Mouse (Mus musculus) hindbrain, embryonic 12.5 days (tissue): ENCODE measurements around the gene Noc3l. TPM values are rescaled to one million over a fixed set of nuclear protein-coding genes. Genes with fewer than 3 reads are reported as not detected.

Source experiments
- ATAC-seq: fragments of 200-750 bp; cut with Nextera tagmentation; 2 replicates; pipeline ENCODE4 v1.8.0; 2017; ENCODE audit warnings: moderate TSS enrichment; ENCODE audit not compliant: low FRiP score
- H3K27ac ChIP-seq: fragments of 300-500 bp; sonication (generic); 2 replicates; pipeline ENCODE4 v1.5.1; 2016; ENCODE audit warnings: mild to moderate bottlenecking
- H3K27me3 ChIP-seq: fragments of 300-500 bp; sonication (generic); 2 replicates; pipeline ENCODE4 v1.6.1; 2016; ENCODE audit warnings: mild to moderate bottlenecking
- H3K36me3 ChIP-seq: fragments of 300-500 bp; sonication (generic); 2 replicates; pipeline ENCODE4 v1.6.1; 2016; ENCODE audit warnings: mild to moderate bottlenecking
- H3K4me1 ChIP-seq: fragments of 300-500 bp; sonication (generic); 2 replicates; pipeline ENCODE4 v1.6.1; 2016
- H3K4me2 ChIP-seq: fragments of 300-500 bp; sonication (generic); replicated peaks from 2 replicates; pipeline ENCODE4 v1.6.1; 2016; ENCODE audit warnings: mild to moderate bottlenecking
- H3K4me3 ChIP-seq: fragments of 300-500 bp; sonication (generic); 2 replicates; pipeline ENCODE4 v1.5.1; 2016; ENCODE audit warnings: mild to moderate bottlenecking
- H3K9ac ChIP-seq: fragments of 300-500 bp; sonication (generic); 2 replicates; pipeline ENCODE4 v1.6.1; 2016; ENCODE audit warnings: mild to moderate bottlenecking, moderate library complexity
- H3K9me3 ChIP-seq: fragments of 300-500 bp; sonication (generic); replicated peaks from 2 replicates; pipeline ENCODE4 v1.6.1; 2016; ENCODE audit warnings: mild to moderate bottlenecking
- WGBS: fragments of 180-500 bp; shearing (Covaris S2); methylation state at CpG from one replicate; pipeline ENCODE4 v1.1.7; 2016; 5-methylcytosine and 5-hydroxymethylcytosine counted together
- polyA plus RNA-seq: library from polyadenylated mRNA; unstranded; fragments of >200 nt; fragmentation: Nextera tagmentation; extraction: Ambion mirVana; gene quantifications from 2 replicates; pipeline ENCODE4 v1.2.1, GENCODE M21; 2016

Noc3l gene
- polyA plus RNA-seq, 1 experiment from 2014 or later = 9.6 TPM

- no peak overlapping the region for H3K4me3 ChIP-seq
- WGBS = 96% methylated on average over 6 of the region's 6 CpGs
- no peak for ATAC-seq
- H3K9me3 ChIP-seq = no peaks in the 10 kb centered on the region
- H3K27ac ChIP-seq = no peak overlapping the region
- H3K9ac ChIP-seq = no peak overlapping the region
- H3K4me2 ChIP-seq = no peak overlapping the region
- no peaks in the 10 kb centered on the region for H3K4me1 ChIP-seq
- H3K36me3 ChIP-seq = peaks cover 84% of the 10 kb centered on the region
- no peaks in the 10 kb centered on the region for H3K27me3 ChIP-seq
Measured at GRCm38 (mm10) chr19:38798801-38799200, 20.2 kb downstream of the Noc3l start.

DNA sequence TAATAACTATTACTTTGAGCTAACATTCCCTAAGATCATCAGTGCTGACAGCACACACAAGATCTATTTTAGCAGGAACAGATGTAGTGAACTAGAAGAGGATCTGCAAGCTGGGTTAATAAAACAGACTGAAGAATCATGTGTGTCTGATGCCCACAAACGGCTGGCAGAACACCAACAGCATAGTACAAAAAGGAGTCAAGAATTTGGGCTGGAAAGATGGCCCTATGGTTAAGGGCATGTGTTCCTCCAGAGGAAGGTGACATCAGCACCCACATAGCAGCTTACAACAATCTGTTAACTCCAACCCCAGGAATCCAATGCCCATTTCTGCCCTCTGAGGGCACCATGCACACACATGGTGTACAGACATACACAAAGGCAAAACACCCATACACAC is 20.7 kb downstream of the Noc3l start:
- Histone ChIP-seq H3K27me3 (no peaks in the 10 kb centered on the region), H3K36me3 (peaks cover 84% of the 10 kb centered on the region), H3K27ac (no peak overlapping the region), H3K4me3 (no peak overlapping the region), H3K9me3 (no peaks in the 10 kb centered on the region), H3K4me1 (no peaks in the 10 kb centered on the region), H3K9ac (no peak overlapping the region), H3K4me2 (no peak overlapping the region)
- ATAC-seq = no peak
- WGBS = 82% methylated on average over 1 of the region's 1 CpGs

- Histone ChIP-seq H3K27me3 (no peaks in the 10 kb centered on the region), H3K9me3 (no peaks in the 10 kb centered on the region), H3K4me3 (no peak overlapping the region), H3K4me1 (no peaks in the 10 kb centered on the region), H3K9ac (no peak overlapping the region), H3K36me3 (peaks cover 81% of the 10 kb centered on the region), H3K27ac (no peak overlapping the region), H3K4me2 (no peak overlapping the region)
- ATAC-seq = no peak
- 86% methylated on average over 5 of the region's 5 CpGs for WGBS
Measured at GRCm38 (mm10) chr19:38796546-38796945, 22.5 kb downstream of the Noc3l start.

DNA sequence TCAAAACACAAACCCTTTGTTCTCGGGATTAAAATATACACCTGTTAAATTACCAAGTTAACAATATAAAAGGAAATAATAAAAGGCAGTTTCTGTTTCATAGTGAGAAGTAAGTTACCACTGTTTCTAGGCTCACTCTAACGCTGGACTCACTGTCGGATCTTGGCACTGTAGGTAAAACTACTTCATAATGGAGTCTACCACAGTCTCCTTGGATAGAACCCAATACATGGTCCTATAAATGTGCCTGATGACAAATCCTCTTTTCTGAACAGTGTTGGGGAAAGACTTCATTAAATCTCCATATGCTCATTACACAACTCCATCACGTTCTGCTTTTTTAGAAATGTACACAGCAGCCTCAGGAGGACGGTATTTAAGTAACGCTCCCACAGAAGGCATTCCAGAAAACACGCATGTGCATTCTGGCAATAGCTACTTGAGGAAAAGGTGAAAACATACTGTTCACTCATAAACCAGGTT is 25.4 kb downstream of the Noc3l start:
- H3K27me3 ChIP-seq = no peaks in the 10 kb centered on the region
- no peaks in the 10 kb centered on the region for H3K9me3 ChIP-seq
- H3K4me2 ChIP-seq = no peak overlapping the region
- H3K27ac ChIP-seq = no peak overlapping the region
- H3K4me1 ChIP-seq = no peaks in the 10 kb centered on the region
- no peak overlapping the region for H3K9ac ChIP-seq
- H3K4me3 ChIP-seq = no peak overlapping the region
- WGBS = 95% methylated on average over 7 of the region's 7 CpGs
- H3K36me3 ChIP-seq = peaks cover 87% of the 10 kb centered on the region
- no peak for ATAC-seq

DNA sequence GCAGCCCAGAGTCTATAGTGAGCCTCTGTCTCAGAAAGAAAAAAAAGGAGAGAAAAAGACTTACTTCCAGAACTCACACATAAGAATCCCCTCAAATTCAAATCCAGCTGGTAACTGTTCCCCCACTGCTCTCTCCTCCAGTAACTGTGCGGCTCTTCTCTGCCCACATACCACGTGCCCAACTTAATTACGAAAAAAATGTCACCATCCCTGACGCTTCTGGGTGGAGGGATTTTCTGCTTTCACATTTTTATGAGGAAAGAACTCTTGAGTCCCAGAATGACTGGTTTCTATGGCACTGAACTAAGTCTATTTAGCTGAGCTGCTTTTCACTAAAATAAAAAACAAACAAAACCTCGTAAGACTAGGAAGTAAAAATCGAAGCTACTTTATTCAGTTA is 31.3 kb downstream of the Noc3l start:
- no peaks in the 10 kb centered on the region for H3K27me3 ChIP-seq
- no peak overlapping the region for H3K9ac ChIP-seq
- H3K9me3 ChIP-seq = no peaks in the 10 kb centered on the region
- H3K4me2 ChIP-seq = no peak overlapping the region
- H3K36me3 ChIP-seq = peaks cover 40% of the 10 kb centered on the region
- no peak overlapping the region for H3K27ac ChIP-seq
- H3K4me1 ChIP-seq = no peaks in the 10 kb centered on the region
- ATAC-seq = no peak
- 88% methylated on average over 6 of the region's 6 CpGs for WGBS
- H3K4me3 ChIP-seq = no peak overlapping the region

DNA sequence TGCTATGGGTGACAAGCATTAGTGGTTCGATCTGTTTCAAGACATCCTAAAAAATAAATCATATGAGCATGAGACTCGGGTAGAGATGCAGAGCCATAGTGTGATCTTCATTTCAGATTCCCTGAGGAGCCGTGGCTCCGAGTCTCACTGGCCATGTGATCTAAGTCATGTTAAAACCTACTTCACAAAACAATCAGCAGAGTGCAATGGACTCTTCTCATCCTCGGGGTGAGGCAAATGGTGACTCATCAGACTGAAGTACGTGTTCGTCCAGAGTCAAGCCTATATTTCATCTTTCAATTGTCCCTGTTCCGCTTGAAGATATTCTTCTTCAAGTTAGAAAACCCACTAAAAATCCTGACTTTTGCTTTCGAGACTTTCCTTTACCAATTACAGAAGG is 35.5 kb downstream of the Noc3l start:
- ATAC-seq = no peak
- Histone ChIP-seq H3K27me3 (no peaks in the 10 kb centered on the region), H3K4me3 (no peak overlapping the region), H3K4me2 (no peak overlapping the region), H3K4me1 (no peaks in the 10 kb centered on the region), H3K9ac (no peak overlapping the region), H3K36me3 (peaks cover 5% of the 10 kb centered on the region), H3K9me3 (no peaks in the 10 kb centered on the region), H3K27ac (no peak overlapping the region)
- 91% methylated on average over 9 of the region's 9 CpGs for WGBS

DNA sequence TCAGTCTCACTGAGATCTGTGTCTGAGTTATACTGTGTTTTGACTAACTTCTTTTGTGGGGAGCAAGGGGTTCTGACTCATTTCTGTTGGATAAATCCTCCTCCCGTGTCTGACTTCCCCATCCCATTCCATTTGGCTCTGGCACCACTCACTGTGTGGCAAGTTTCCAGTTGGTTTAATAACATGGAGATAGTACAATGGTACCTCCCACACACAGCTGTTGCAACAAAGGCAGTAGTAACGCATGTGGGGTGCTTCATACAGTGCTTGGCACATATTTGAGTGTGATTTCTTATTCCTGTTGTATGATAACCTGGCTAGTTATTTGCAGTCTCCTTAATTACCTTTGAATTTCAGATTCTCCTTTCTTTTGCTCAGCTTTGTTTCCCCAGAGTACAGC is 40.2 kb downstream of the Noc3l start:
- no peak overlapping the region for H3K4me2 ChIP-seq
- H3K9ac ChIP-seq = no peak overlapping the region
- H3K27me3 ChIP-seq = no peaks in the 10 kb centered on the region
- no peaks in the 10 kb centered on the region for H3K4me1 ChIP-seq
- H3K27ac ChIP-seq = no peak overlapping the region
- H3K9me3 ChIP-seq = no peaks in the 10 kb centered on the region
- no peak overlapping the region for H3K4me3 ChIP-seq
- no peak for ATAC-seq
- WGBS = 82% methylated on average over 2 of the region's 2 CpGs
- no peaks in the 10 kb centered on the region; the same call in 1 of the 2 replicates for H3K36me3 ChIP-seq

GRCm38 (mm10) chr19:38775548-38775947 is 43.5 kb downstream of the Noc3l start:
- ATAC-seq = no peak
- Histone ChIP-seq H3K36me3 (no peaks in the 10 kb centered on the region), H3K27ac (no peak overlapping the region), H3K4me1 (no peaks in the 10 kb centered on the region), H3K9me3 (no peaks in the 10 kb centered on the region), H3K4me3 (no peak overlapping the region), H3K9ac (no peak overlapping the region), H3K4me2 (no peak overlapping the region), H3K27me3 (no peaks in the 10 kb centered on the region)
- 61% methylated on average over 4 of the region's 4 CpGs for WGBS

DNA sequence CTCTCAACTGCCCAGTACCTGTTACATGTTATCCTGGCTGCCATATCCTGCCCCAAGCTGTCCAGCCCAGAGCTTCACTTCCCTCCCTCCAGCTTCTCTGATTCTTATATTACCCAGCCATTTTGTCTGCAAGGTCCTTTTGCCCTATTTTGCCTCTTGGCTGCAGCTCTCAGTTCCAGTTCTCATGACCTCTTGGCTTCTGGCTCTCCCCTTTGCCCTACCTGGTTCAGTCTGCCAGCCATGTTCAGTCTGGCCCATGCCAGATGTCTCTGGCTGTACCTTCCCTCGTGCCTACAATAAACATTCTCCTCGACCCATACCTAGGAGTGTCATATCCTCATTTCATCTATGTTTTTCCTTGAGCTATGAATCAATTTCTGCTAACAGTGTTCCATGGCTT is 52.7 kb downstream of the Noc3l start:
- Histone ChIP-seq H3K9me3 (no peaks in the 10 kb centered on the region), H3K27ac (no peak overlapping the region), H3K9ac (no peak overlapping the region), H3K36me3 (no peaks in the 10 kb centered on the region), H3K4me3 (no peak overlapping the region), H3K27me3 (no peaks in the 10 kb centered on the region), H3K4me2 (no peak overlapping the region), H3K4me1 (no peaks in the 10 kb centered on the region)
- WGBS = 89% methylated on average over 2 of the region's 2 CpGs
- no peak for ATAC-seq

- Histone ChIP-seq H3K27ac (no peak overlapping the region), H3K4me1 (no peaks in the 10 kb centered on the region), H3K4me3 (no peak overlapping the region), H3K36me3 (no peaks in the 10 kb centered on the region), H3K27me3 (no peaks in the 10 kb centered on the region), H3K9ac (no peak overlapping the region), H3K9me3 (no peaks in the 10 kb centered on the region), H3K4me2 (no peak overlapping the region)
- WGBS = 86% methylated on average over 3 of the region's 3 CpGs
- ATAC-seq = no peak
Measured at GRCm38 (mm10) chr19:38760441-38760840, 58.6 kb downstream of the Noc3l start.

GRCm38 (mm10) chr19:38758685-38759472 is 60.2 kb downstream of the Noc3l start:
- no peaks in the 10 kb centered on the region for H3K36me3 ChIP-seq
- no peak overlapping the region for H3K9ac ChIP-seq
- H3K4me1 ChIP-seq = no peaks in the 10 kb centered on the region
- no peaks in the 10 kb centered on the region for H3K27me3 ChIP-seq
- no peak overlapping the region for H3K4me3 ChIP-seq
- H3K4me2 ChIP-seq = no peak overlapping the region
- no peak overlapping the region for H3K27ac ChIP-seq
- no peaks in the 10 kb centered on the region for H3K9me3 ChIP-seq
- no peak for ATAC-seq
- WGBS = 83% methylated on average over 7 of the region's 7 CpGs

DNA sequence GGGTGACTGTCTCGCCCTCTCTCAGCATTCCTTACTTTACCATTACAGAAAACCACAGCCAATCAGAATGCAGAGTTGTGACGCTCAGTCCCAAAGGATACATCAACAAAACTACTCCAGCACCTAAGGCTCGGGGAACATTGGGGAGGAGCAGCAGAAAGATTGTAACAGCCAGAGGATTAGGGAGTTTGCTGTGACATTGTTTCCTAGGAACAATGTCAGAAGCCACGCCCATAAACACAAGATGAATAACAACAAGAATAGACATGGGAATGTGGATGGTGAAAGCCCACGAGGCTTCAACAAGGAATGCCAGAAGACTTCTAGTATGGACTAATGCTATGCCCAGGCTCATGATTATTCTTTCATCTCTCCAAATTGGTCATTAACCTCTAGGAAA is 61.0 kb downstream of the Noc3l start:
- no peak overlapping the region for H3K27ac ChIP-seq
- ATAC-seq = no peak
- H3K27me3 ChIP-seq = no peaks in the 10 kb centered on the region
- no peak overlapping the region for H3K9ac ChIP-seq
- WGBS = 61% methylated on average over 5 of the region's 5 CpGs
- no peaks in the 10 kb centered on the region for H3K4me1 ChIP-seq
- H3K36me3 ChIP-seq = no peaks in the 10 kb centered on the region
- H3K4me2 ChIP-seq = no peak overlapping the region
- no peak overlapping the region for H3K4me3 ChIP-seq
- no peaks in the 10 kb centered on the region for H3K9me3 ChIP-seq

DNA sequence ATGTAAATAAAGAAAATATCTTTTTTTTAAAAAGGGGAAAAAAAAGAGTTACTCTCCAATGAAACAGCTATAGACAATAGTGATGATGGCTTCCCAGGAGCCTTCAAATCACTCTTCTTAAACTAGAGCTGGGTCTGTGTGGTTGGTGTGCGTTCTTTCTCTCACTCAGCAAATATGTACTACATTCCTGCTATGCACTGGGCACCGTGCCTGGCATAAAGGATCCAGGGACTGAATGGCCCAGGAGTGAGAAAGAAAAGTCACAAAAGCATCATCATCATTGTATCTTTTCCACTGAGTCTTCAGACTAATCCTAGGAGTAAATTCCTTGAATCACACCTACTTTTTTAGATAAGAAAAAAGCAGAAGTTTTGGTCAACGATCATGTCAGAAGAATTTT is 61.9 kb downstream of the Noc3l start:
- WGBS = 85% methylated on average over 3 of the region's 3 CpGs
- no peak overlapping the region for H3K27ac ChIP-seq

More for the DNA sequence above, 61.9 kb downstream of the Noc3l start:
- H3K4me3 ChIP-seq = no peak overlapping the region
- H3K4me2 ChIP-seq = no peak overlapping the region
- no peaks in the 10 kb centered on the region for H3K4me1 ChIP-seq
- H3K9me3 ChIP-seq = no peaks in the 10 kb centered on the region
- no peaks in the 10 kb centered on the region for H3K27me3 ChIP-seq
- no peak for ATAC-seq
- H3K36me3 ChIP-seq = no peaks in the 10 kb centered on the region
- H3K9ac ChIP-seq = no peak overlapping the region
